Mouse (Mus musculus) testis, postnatal 14 days (tissue): ENCODE data around the gene Slco4c1.

ENCODE experiments used
- DNase-seq: peaks from one replicate; pipeline ENCODE4 v3.0.0; 2021; ENCODE audit warnings: low spot score

Slco4c1 gene

GRCm38 (mm10) chr1:96871528-96872360, at the start of gene Slco4c1:
TSS of gene Slco4c1 (minus strand) at chr1:96872171.
- DNase-seq: peak; percentile 19

GRCm38 (mm10) chr1:96917333-96917732, 45.4 kb upstream of the Slco4c1 start:
- DNase-seq: no peak

GRCm38 (mm10) chr1:96883788-96884187, 11.8 kb upstream of the Slco4c1 start:
- no peak for DNase-seq

- no peak for DNase-seq
Measured at GRCm38 (mm10) chr1:96878572-96878971, 6.6 kb upstream of the Slco4c1 start.

- no peak for DNase-seq
Measured at GRCm38 (mm10) chr1:96876076-96876475, 4.1 kb upstream of the Slco4c1 start.

GRCm38 (mm10) chr1:96874636-96875035, 2.7 kb upstream of the Slco4c1 start:
- DNase-seq: no peak

GRCm38 (mm10) chr1:96872361-96872693, 356 bp upstream of the Slco4c1 start:
- DNase-seq: no peak

GRCm38 (mm10) chr1:96870764-96871307, 1.1 kb downstream of the Slco4c1 start:
- DNase-seq: no peak

GRCm38 (mm10) chr1:96868722-96869121, 3.2 kb downstream of the Slco4c1 start:
- no peak for DNase-seq

- no peak for DNase-seq
Measured at GRCm38 (mm10) chr1:96866002-96866401, 6.0 kb downstream of the Slco4c1 start.

GRCm38 (mm10) chr1:96864120-96864519, 7.9 kb downstream of the Slco4c1 start:
- DNase-seq: no peak

- no peak for DNase-seq
Measured at GRCm38 (mm10) chr1:96859995-96860684, 11.8 kb downstream of the Slco4c1 start.

- DNase-seq: no peak
Measured at GRCm38 (mm10) chr1:96853541-96853940, 18.4 kb downstream of the Slco4c1 start.

- no peak for DNase-seq
Measured at GRCm38 (mm10) chr1:96849101-96849500, 22.9 kb downstream of the Slco4c1 start.

GRCm38 (mm10) chr1:96848606-96849005, 23.4 kb downstream of the Slco4c1 start:
- no peak for DNase-seq

- DNase-seq: no peak
Measured at GRCm38 (mm10) chr1:96846727-96847126, 25.2 kb downstream of the Slco4c1 start.

- no peak for DNase-seq
Measured at GRCm38 (mm10) chr1:96805287-96805727, 66.7 kb downstream of the Slco4c1 start.

- no peak for DNase-seq
Measured at GRCm38 (mm10) chr1:96801595-96801994, 70.4 kb downstream of the Slco4c1 start.

GRCm38 (mm10) chr1:96794690-96795089, 77.3 kb downstream of the Slco4c1 start:
- DNase-seq: no peak

- no peak for DNase-seq
Measured at GRCm38 (mm10) chr1:96794290-96794689, 77.7 kb downstream of the Slco4c1 start.

- DNase-seq: no peak
Measured at GRCm38 (mm10) chr1:96789268-96789667, 82.7 kb downstream of the Slco4c1 start.

- DNase-seq: no peak
Measured at GRCm38 (mm10) chr1:96774174-96774573, 97.8 kb downstream of the Slco4c1 start.

- DNase-seq: no peak
Measured at GRCm38 (mm10) chr1:96773712-96774111, 98.3 kb downstream of the Slco4c1 start.
